Mouse (Mus musculus): Measurements from ENCODE around the gene Mmp2.

Gene Mmp2

DNA sequence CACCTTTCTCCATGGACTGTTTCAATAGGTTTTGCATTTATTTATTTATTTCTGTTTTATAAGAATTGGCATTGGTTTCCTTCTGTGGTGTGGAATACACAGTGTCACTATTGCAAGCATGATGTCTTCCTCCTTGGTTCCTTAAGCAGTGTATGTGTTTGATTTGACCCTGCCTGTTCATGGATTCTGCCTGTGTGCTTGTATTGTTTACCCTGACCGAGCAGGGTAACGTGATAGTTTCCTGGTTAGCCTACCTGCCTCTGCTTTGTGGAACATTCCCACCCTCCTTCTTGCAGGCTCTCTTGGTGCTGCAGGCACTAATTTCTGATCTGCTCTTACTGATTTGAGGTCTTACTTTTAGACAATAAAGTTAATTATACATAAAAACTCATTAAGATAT, 66.8 kb downstream of the Mmp2 start:
- intact Hi-C loops (cut with DNase I), result no loop called here

DNA sequence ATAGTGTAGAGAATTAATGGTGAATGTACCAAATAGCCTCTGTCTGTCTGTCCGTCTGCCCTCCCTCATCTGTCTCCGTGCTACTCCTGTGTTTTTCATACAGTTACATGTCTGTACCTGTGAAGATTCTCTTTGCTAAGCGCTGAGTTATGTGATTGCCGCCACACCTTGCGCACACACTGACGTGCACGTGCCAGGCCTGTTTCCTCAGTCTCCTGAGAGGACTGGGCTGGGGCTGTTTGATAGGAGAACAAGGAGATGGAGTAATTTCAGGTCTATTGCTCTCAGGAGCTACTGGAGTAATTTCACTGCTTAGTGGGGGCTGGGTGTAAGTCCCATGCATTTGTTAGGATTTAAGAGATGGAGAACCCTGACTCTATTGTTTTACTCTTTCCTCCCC, 68.0 kb downstream of the Mmp2 start:
- intact Hi-C loops (cut with DNase I), result no loop called here

DNA sequence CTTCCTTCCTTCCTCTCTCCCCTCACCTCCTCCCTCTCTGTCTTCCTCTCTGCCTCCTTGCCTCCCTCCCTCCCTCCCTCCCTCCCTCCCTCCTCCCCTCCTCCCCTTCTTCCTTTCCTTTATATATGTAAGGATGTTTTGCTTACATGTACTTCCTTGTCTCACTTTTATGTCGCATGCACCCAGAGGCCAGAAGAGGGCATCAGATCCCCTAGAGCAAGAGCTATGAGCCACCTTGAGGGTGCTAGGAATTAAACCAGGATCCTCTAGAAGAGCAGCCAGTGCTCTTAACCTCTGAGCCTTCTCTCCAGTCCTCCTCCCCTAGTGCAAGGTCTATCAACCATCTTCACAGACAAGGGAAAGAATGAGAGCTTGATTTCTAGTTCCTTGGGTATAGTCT, 69.0 kb downstream of the Mmp2 start:
- intact Hi-C loops (cut with DNase I), result no loop called here

DNA sequence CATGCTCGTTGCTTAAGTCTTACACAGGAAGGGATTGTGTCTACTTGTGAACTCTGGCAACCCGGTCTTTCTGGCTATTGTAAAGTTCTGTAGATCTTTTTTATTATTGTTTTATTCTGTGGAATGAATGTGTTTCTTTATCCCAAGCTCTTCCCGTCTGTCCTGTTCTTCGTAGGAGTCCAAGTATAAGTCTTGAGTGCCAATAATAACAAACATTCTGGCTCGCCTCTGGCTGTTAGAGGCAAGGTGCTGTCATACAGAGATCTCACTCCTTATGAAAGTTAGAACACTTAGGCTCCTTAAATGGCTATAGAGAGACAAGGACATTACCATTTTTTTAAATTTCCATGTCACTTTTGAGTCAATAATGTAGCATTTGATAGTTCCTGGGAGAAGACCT, 69.5 kb downstream of the Mmp2 start:
- intact Hi-C loops (cut with DNase I), result no loop called here

DNA sequence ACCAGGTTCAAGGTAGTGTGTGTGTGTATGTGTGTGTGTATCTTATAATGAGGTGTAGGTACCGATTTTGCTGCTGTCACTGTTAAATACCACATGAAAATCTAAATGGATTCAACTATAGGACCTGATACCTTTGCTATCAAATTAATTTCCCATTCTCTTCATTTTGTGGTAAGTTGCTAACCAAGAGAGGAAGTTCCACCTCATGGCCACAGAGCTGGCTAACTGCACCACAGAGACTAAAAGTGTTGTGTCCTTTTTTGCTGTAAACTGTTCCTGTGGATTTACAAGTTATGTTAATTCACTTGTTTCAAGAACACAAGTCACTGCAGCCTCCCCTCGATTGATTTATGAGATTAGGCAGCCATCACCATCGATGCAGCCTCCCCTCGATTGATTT, 70.7 kb downstream of the Mmp2 start:
- intact Hi-C loops (cut with DNase I), result no loop called here

DNA sequence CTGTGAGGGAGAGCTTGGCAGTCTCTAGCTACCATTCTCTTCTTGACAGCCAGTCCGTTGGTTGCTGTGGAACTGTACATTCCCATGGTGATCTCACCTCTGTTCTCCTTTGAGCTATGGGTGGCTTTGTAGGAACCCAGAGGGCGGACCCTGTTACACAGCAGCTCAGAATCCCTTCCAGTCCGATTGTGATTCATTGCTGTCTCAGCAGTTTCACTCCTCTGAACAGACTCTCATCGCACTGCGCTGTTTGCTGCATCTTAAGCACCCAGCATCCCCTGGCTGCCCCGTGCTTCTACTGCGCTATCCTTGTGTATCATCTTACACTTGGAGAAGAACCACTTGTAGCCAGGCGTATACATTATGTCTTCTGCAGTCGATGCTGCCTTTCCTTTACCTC, 72.5 kb downstream of the Mmp2 start:
- intact Hi-C loops (cut with DNase I), result no loop called here

DNA sequence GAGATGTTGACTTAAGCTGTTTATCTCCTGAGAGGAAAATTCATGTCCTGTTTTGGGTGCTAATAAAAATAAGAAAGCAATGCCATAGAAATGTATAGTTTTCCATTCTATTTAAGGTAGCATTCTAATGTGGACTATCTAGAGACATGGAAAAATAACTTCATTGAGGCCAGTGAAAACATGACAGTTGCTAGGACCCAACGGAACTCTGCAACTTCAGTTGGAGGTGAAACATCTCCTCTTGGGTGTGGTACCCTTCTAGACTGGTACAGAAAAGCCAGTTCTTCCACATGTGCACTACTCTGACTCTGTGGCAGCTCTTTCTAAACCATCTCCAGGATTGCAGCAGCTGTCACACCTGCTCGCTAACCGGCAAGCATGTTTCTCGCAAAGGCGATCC, 74.0 kb downstream of the Mmp2 start, which contains the start of gene Capns2:
TSS of gene Capns2 (plus strand) at position 301 of the 400 bp plus-strand sequence.
- intact Hi-C loops (cut with DNase I), result no loop called here

DNA sequence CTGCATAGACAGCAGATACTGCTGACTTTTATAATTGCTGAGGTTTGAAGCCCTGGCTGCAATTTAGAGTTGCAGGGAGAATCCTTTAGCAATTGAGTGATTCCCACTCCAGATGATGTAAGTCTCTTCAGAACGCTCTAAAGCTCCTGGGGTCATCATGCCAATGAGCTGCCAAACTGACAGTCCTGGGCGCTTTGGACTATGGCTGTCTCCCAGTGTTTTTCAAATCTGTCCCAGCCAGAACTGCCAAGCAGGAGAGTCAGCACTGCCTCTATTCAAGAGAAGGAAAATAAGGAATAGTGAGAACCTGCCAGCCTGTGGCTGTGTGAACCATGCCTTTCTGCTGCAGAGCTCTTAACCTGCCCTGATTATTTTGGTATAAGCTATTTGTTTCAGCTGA, 75.9 kb downstream of the Mmp2 start:
- intact Hi-C loops (cut with DNase I), result no loop called here

Data from adrenal gland (tissue).